Mouse (Mus musculus): ENCODE measurements around the gene 4930402F06Rik. TPM values are rescaled to one million over a fixed set of nuclear protein-coding genes. Genes with fewer than 3 reads are reported as not detected.

The 4930402F06Rik gene
- polyA plus RNA-seq (2014; fragmentation: Illumina TruSeq; extraction: RNeasy Lipid Tissue Mini Kit (QIAGEN cat#74804); ENCODE audit: low read depth, low replicate concordance) = not detected

DNA sequence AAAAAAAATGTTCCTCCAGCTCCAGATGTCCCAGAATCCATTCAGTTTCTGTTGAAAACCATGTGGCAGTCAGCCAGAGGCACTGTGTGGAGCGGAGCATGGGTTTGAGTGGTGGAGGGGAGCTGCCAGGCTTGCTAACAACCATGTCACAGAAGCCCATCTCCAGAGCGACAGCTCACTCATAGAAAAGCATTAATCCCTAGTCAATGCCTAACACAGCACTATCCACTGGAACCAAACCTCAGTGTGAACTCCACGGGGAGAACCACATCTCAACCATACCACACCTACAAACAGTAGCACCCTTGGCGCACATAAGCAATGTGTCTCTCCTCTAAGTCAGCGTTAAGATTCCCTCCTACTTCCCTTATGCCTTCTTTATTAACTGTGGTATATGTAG is at the start of gene 4930402F06Rik:
Gene 4930402F06Rik, minus strand, starts transcription at position 80 of the 400 bp plus-strand sequence.

DNA sequence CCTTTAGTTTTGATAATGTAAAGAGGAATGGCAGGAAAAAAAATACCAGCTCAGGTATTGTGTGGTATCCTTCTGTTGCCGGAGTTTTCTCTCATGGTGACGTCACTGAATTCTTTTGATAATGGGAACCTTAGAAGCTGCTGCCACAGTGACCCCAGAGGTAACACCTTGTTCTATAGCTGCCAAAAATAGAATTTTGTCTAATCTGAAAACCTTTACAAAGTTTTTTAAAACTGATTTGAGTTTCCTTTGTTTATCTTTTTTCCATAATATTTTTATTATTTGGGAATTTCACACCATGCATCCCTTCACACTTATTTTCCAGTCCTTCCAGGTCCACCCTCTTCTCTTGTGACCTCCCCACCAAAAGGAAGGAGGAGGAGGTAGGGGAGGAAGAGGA is 29.3 kb downstream of the 4930402F06Rik start, which contains the start of gene 4930568D16Rik:
Gene 4930568D16Rik, minus strand, starts transcription at position 101 of the 400 bp plus-strand sequence.

DNA sequence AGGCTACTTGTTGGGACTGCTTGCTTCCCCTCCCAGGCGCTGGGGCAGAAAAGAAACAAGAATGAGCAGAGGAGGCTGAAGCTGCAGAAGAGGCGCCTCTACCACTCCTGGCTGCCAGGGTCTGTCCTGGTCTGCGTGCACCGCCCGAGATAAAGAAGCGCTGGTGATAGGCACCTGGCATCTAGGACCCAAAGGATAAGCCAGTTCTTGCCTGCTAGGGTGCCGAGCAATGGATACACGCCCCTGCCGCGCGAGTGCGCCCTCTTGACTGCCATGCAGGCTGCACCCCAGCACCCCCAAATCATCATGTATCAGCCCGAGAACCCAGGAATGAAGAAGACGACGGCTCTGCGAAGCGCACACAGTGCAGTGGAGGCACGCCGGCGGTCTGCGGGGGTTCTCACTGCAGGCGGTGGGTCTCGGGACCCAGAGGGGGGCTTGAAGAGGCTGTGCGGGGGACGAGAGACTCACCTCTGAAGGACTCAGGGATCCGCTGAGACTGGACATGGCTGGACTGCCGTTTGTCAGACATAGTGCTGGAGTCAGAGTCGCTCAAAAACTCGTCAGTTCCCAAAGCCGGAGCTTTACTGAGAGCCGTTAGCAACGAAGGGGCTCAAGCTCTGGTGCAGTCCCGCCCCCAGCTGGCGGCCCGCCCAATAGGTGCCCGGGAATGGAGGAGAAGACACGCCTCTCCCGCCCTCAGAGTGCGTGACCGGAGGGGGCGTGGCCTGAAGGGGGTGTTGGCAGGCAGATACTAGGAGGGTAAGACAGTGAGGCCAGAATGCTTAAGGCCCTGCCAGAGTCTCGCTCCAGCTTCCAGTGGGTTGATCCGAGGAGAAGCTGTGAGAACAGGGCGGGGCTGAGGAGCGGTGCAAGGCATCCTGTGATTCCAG is 60.3 kb downstream of the 4930402F06Rik start, which contains the start of gene Stom:
Gene Stom, minus strand, starts transcription at position 589 of the 893 bp plus-strand sequence.

Other genes starting within 250 kb of the 4930402F06Rik start
- 254 TPM for gene Rab14, start 196.1 kb downstream of the 4930402F06Rik start, polyA plus RNA-seq (2014; fragmentation: Illumina TruSeq; extraction: RNeasy Lipid Tissue Mini Kit (QIAGEN cat#74804); ENCODE audit: low read depth, low replicate concordance)
- gene Gsn, start 140.8 kb downstream of the 4930402F06Rik start, polyA plus RNA-seq (2014; fragmentation: Illumina TruSeq; extraction: RNeasy Lipid Tissue Mini Kit (QIAGEN cat#74804); ENCODE audit: low read depth, low replicate concordance) = 1.6 TPM
- 49.1 TPM for gene Stom, start 60.2 kb downstream of the 4930402F06Rik start, polyA plus RNA-seq (2014; fragmentation: Illumina TruSeq; extraction: RNeasy Lipid Tissue Mini Kit (QIAGEN cat#74804); ENCODE audit: low read depth, low replicate concordance)
- not detected for gene 4930568D16Rik, start 29.4 kb downstream of the 4930402F06Rik start, polyA plus RNA-seq (2014; fragmentation: Illumina TruSeq; extraction: RNeasy Lipid Tissue Mini Kit (QIAGEN cat#74804); ENCODE audit: low read depth, low replicate concordance)
- gene Ggta1, start 66.1 kb upstream of the 4930402F06Rik start, polyA plus RNA-seq (2014; fragmentation: Illumina TruSeq; extraction: RNeasy Lipid Tissue Mini Kit (QIAGEN cat#74804); ENCODE audit: low read depth, low replicate concordance) = 3.5 TPM
- gene Dab2ip, start 161.1 kb upstream of the 4930402F06Rik start, polyA plus RNA-seq (2014; fragmentation: Illumina TruSeq; extraction: RNeasy Lipid Tissue Mini Kit (QIAGEN cat#74804); ENCODE audit: low read depth, low replicate concordance) = 0.79 TPM

All from liver, adult 10 weeks (tissue).